Mouse (Mus musculus): Measurements from ENCODE around the gene Lat2. TPM values are rescaled to one million over a fixed set of nuclear protein-coding genes. Genes with fewer than 3 reads are reported as not detected.

Lat2 gene
- total RNA-seq, 1 experiment, result 3.6 TPM

- Histone ChIP-seq H3K4me3 (ENCODE audit: insufficient read depth in 1 of 2, low read depth in 1 of 2, low read length in 2 of 2, poor library complexity in 1 of 2, severe bottlenecking in 1 of 2) (peak within 1 kb of the TSS; percentile 90 to 94), H3K27ac (ENCODE audit: insufficient read depth, low read depth, low read length, poor library complexity, severe bottlenecking) (peak within 1 kb of the TSS; percentile 95), H3K36me3 (ENCODE audit: control insufficient read depth, insufficient read depth, low read length, poor library complexity, severe bottlenecking) (peaks cover 11% of the 10 kb centered on the region), H3K9ac (ENCODE audit: insufficient read depth, low read depth, low read length, poor library complexity, severe bottlenecking) (peak within 1 kb of the TSS; percentile 99), H3K4me1 (ENCODE audit: control insufficient read depth in 2 of 2, insufficient read depth in 2 of 2, low read length in 2 of 2, poor library complexity in 1 of 2) (peaks cover 2 to 7% of the 10 kb centered on the region in 2 experiments; a peak in 2 of 4 replicates), H3K9me3 (ENCODE audit: control insufficient read depth, insufficient read depth, low read depth, low read length) (no peaks in the 10 kb centered on the region)
- DNase-seq (ENCODE audit: low read depth, low spot score), result peak; percentile 83
- no peak for TF ChIP-seq MAFK (IDR thresholded peaks at IDR 0.05; ENCODE audit: insufficient read depth, low read depth, low read length)
- peak; percentile 64; the same call in 1 of the 2 replicates for TF ChIP-seq HCFC1 (IDR thresholded peaks at IDR 0.05; ENCODE audit: borderline replicate concordance, insufficient read depth, low read length)
- in situ Hi-C loops (cut with MboI; ENCODE audit: low sequenced_read_pairs in 2 of 2, unreplicated experiment in 2 of 2), result no loop called here
These were observed 24.5 kb upstream of the Lat2 start, which contains the start of gene Eif4h for GRCm38 (mm10) chr5:134639269-134639682. Gene Eif4h, minus strand, starts transcription at chr5:134639490.

DNA sequence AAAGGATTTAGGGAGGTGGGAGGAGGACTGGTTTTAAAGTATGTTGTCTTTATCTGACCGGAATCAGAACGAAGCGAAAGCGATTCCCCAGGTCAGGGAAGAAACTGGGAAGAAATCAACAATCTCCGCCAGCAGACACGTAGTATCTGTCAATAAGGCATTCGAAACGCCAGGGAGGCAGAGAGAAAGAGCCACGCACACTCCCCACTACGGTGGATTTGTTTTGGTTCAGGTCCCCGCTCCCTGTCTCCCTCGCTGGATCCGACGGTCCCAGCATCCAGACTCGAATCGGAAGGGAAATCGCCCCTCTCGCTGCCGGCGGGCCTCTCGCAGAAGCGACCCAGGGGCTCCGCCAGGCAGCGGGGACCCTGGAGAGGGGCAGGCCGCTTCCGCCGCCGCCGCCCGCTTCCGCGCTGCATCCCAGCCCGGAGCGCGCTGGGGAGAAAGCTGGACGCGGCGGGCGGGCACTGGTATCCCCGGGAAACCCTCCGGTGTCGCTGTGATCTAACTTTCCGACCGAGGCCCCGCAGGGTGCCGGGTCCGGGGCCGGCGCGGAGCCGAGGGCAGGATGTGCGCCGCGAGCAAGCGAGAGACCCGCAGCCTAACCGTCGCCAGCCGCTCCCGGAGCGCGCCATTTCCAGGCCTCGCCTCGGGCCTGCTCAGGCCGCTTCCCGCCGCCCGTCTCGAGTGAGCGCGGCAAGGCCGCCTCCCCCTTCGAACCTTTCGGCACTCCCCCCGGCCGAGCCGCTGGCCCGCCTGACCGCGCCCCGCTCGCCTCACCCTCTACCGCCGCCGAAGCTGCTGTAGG lies 23.8 kb upstream of the Lat2 start:
- DNase-seq (ENCODE audit: low read depth, low spot score), result no peak
- H3K4me1 ChIP-seq (ENCODE audit: control insufficient read depth in 2 of 2, insufficient read depth in 2 of 2, low read length in 2 of 2, poor library complexity in 1 of 2), result peaks cover 2 to 7% of the 10 kb centered on the region in 2 experiments; a peak in 2 of 4 replicates
- H3K36me3 ChIP-seq (ENCODE audit: control insufficient read depth, insufficient read depth, low read length, poor library complexity, severe bottlenecking), result peaks cover 11% of the 10 kb centered on the region
- no peaks in the 10 kb centered on the region for H3K9me3 ChIP-seq (ENCODE audit: control insufficient read depth, insufficient read depth, low read depth, low read length)
- H3K4me3 ChIP-seq (ENCODE audit: insufficient read depth in 1 of 2, low read depth in 1 of 2, low read length in 2 of 2, poor library complexity in 1 of 2, severe bottlenecking in 1 of 2), result peak overlapping the region; percentile 90 to 94
- TF ChIP-seq ZNF384 (IDR thresholded peaks at IDR 0.05; ENCODE audit: low read depth, low read length) (no peak), HCFC1 (IDR thresholded peaks at IDR 0.05; ENCODE audit: borderline replicate concordance, insufficient read depth, low read length) (no peak; the same call in 1 of the 2 replicates), ZC3H11A (IDR thresholded peaks at IDR 0.05; ENCODE audit: borderline replicate concordance, low read depth, low read length) (no peak)
- H3K9ac ChIP-seq (ENCODE audit: insufficient read depth, low read depth, low read length, poor library complexity, severe bottlenecking), result peak overlapping the region; percentile 99
- peak overlapping the region; percentile 95 for H3K27ac ChIP-seq (ENCODE audit: insufficient read depth, low read depth, low read length, poor library complexity, severe bottlenecking)
- in situ Hi-C loops (cut with MboI; ENCODE audit: low sequenced_read_pairs in 2 of 2, unreplicated experiment in 2 of 2), result no loop called here

DNA sequence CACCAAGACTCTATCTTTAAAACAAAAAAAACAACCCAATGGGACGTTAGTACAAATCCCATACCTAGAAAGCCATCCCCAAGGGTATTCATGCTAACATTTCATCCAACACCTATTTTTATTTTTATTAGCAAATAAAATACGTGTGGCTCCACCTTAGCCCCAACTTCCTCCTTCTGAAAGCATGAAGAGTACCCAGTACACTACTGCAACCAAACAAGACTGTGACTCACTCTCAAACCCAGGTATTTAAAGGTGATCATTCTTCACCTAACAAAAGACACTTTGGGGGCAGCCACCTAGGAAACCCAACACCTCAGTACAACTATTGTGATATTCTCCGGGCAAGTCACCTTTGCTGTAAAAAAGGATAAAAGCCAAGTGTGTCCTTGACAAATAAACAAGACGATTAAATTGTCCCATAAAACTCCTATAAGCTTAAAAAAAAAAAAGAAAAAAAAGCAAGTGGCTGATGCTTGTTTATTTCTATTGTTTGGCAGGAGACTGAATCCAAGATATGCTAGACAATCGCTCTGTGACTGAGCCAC lies 23.1 kb upstream of the Lat2 start:
- no peak for DNase-seq (ENCODE audit: low read depth, low spot score)
- Histone ChIP-seq H3K9ac (ENCODE audit: insufficient read depth, low read depth, low read length, poor library complexity, severe bottlenecking) (peak overlapping the region; percentile 99), H3K36me3 (ENCODE audit: control insufficient read depth, insufficient read depth, low read length, poor library complexity, severe bottlenecking) (peaks cover 18% of the 10 kb centered on the region), H3K9me3 (ENCODE audit: control insufficient read depth, insufficient read depth, low read depth, low read length) (no peaks in the 10 kb centered on the region), H3K27ac (ENCODE audit: insufficient read depth, low read depth, low read length, poor library complexity, severe bottlenecking) (no peak overlapping the region), H3K4me1 (ENCODE audit: control insufficient read depth in 2 of 2, insufficient read depth in 2 of 2, low read length in 2 of 2, poor library complexity in 1 of 2) (peaks cover 7 to 8% of the 10 kb centered on the region in 2 experiments; a peak in 3 of 4 replicates), H3K4me3 (ENCODE audit: insufficient read depth in 1 of 2, low read depth in 1 of 2, low read length in 2 of 2, poor library complexity in 1 of 2, severe bottlenecking in 1 of 2) (peak overlapping the region; percentile 90 to 94)
- TF ChIP-seq CHD2 (IDR thresholded peaks at IDR 0.05; ENCODE audit: low read depth, low read length) (no peak), ZC3H11A (IDR thresholded peaks at IDR 0.05; ENCODE audit: borderline replicate concordance, low read depth, low read length) (no peak), ZNF384 (IDR thresholded peaks at IDR 0.05; ENCODE audit: low read depth, low read length) (no peak), MAFK (IDR thresholded peaks at IDR 0.05; ENCODE audit: insufficient read depth, low read depth, low read length) (no peak), HCFC1 (IDR thresholded peaks at IDR 0.05; ENCODE audit: borderline replicate concordance, insufficient read depth, low read length) (no peak)
- in situ Hi-C loops (cut with MboI; ENCODE audit: low sequenced_read_pairs in 2 of 2, unreplicated experiment in 2 of 2), result no loop called here

GRCm38 (mm10) chr5:134632841-134633240 lies 18.0 kb upstream of the Lat2 start:
- Histone ChIP-seq H3K9me3 (ENCODE audit: control insufficient read depth, insufficient read depth, low read depth, low read length) (no peaks in the 10 kb centered on the region), H3K27ac (ENCODE audit: insufficient read depth, low read depth, low read length, poor library complexity, severe bottlenecking) (no peak overlapping the region), H3K36me3 (ENCODE audit: control insufficient read depth, insufficient read depth, low read length, poor library complexity, severe bottlenecking) (peaks cover 28% of the 10 kb centered on the region), H3K9ac (ENCODE audit: insufficient read depth, low read depth, low read length, poor library complexity, severe bottlenecking) (no peak overlapping the region), H3K4me1 (ENCODE audit: control insufficient read depth in 2 of 2, insufficient read depth in 2 of 2, low read length in 2 of 2, poor library complexity in 1 of 2) (peaks cover 5 to 11% of the 10 kb centered on the region in 2 experiments; a peak in 3 of 4 replicates), H3K4me3 (ENCODE audit: insufficient read depth in 1 of 2, low read depth in 1 of 2, low read length in 2 of 2, poor library complexity in 1 of 2, severe bottlenecking in 1 of 2) (no peak overlapping the region)
- DNase-seq (ENCODE audit: low read depth, low spot score), result no peak
- TF ChIP-seq CHD2 (IDR thresholded peaks at IDR 0.05; ENCODE audit: low read depth, low read length) (no peak), MAFK (IDR thresholded peaks at IDR 0.05; ENCODE audit: insufficient read depth, low read depth, low read length) (no peak), HCFC1 (IDR thresholded peaks at IDR 0.05; ENCODE audit: borderline replicate concordance, insufficient read depth, low read length) (no peak), ZC3H11A (IDR thresholded peaks at IDR 0.05; ENCODE audit: borderline replicate concordance, low read depth, low read length) (no peak), ZNF384 (IDR thresholded peaks at IDR 0.05; ENCODE audit: low read depth, low read length) (no peak)
- in situ Hi-C loops (cut with MboI; ENCODE audit: low sequenced_read_pairs in 2 of 2, unreplicated experiment in 2 of 2), result no loop called here

Measured in ES-E14 (cell line).